Mouse (Mus musculus): ENCODE results near the gene Olfr294.

Olfr294 gene

DNA sequence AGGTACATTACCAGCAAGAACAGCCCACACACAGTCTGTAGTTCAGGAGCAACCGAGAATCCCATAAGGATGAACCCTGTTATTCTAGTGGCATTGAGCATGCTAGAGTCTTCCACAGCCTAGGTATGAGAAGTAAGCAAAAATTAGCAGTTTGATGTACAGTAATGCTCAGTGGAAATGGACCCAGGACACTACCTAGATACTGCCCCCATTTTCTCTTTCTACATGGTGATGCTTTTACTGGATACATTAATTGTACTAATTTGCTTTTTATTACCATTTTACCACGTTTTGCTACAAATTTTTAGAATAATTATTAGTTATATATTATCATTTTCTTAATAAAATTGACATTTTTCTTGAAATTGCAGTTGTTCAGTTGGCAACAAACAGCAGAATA lies at the start of gene Olfr294:
Gene Olfr294 (minus strand): TSS at position 101 of the 400 bp plus-strand sequence.
- DNase-seq (ENCODE audit: low read depth, low spot score) = no peak

DNA sequence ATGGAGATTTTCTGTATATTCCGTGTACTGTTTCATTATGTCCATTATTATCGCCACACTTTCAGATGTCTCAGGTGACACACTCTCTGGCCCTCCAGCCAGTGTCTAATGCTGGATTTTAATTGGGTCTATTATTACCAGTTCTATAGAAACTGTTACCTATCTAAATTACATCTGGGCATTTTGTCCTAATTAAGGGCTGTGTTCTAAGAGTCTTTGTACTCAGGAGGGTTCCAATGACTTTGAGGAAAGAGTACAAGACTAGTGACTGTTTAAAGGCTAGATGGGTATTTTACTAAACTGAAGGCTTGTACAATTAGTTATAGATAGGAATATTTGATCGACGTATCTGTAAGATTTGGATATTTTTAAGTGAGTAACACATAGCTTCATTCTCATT lies 32.3 kb upstream of the Olfr294 start, which contains the start of gene Olfr293:
Gene Olfr293 (plus strand): TSS at position 301 of the 400 bp plus-strand sequence.
- no peak for DNase-seq (ENCODE audit: low read depth, low spot score)

DNA sequence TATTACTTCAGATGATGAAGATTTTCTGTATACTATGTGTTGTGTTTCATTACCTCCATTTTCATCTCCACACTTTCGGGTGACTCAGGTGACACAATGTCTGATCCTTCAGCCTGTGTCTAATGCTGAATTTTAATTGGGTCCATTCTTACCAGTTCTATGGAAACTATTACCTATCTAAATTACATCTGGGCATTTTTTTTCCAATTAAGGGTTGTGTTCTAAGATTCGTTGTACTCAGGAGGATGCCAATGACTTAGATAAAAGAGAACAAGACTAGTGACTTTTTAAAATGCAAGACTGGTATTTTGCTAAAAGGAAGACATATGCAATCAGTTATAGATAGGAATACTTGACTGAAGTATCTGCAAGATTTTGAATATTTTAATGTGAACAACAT lies 32.9 kb downstream of the Olfr294 start, which contains the start of gene Olfr295:
Gene Olfr295 (plus strand): TSS at position 301 of the 400 bp plus-strand sequence.
- DNase-seq (ENCODE audit: low read depth, low spot score) = no peak

Data from CD4-positive helper T cell, adult 2 months (primary cell).